Mouse (Mus musculus): ENCODE measurements around the gene Efcab11. TPM values are rescaled to one million over a fixed set of nuclear protein-coding genes. Genes with fewer than 3 reads are reported as not detected.
A peak's percentile ranks its signal among the peaks of the same experiment; 100 is the strongest.

The Efcab11 gene
- polyA plus RNA-seq, 1 experiment from 2014 or later = 3.6 TPM

DNA sequence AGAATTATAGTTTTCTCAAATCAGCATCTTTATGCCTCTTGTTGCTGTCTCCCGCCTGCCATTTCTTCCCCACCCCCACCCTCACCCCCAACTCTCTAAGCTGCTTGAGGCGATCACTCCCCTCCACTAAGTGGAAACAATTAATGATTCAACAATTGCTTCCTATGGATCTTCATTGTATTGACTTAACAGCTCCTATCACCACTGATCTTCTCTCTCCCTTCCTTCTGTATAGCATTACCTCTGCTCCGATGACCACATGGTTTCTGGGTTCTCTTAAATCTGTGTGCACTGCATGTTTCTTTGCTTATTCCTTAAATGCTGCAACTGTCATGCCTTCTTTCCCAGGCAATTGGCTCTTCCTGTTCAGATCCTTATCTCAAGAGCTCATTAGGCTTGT lies 120.2 kb downstream of the Efcab11 start:
- Histone ChIP-seq H3K4me1 (replicated peaks; ENCODE audit: control insufficient read depth, insufficient read depth) (no peaks in the 10 kb centered on the region), H3K27me3 (ENCODE audit: control insufficient read depth, insufficient read depth, low read length) (no peaks in the 10 kb centered on the region), H3K27ac (replicated peaks) (no peak overlapping the region), H3K9me3 (ENCODE audit: control insufficient read depth, low read length) (no peaks in the 10 kb centered on the region), H3K4me3 (ENCODE audit: low read depth, low read length) (no peak overlapping the region), H3K9ac (ENCODE audit: low read length) (no peak overlapping the region), H3K4me2 (replicated peaks; ENCODE audit: low read depth) (no peak overlapping the region), H3K36me3 (ENCODE audit: control insufficient read depth, insufficient read depth, low read length) (no peaks in the 10 kb centered on the region)
- DNase-seq (ENCODE audit: low spot score) = no peak
- WGBS = 90% methylated on average over 3 of the region's 3 CpGs
- no peak for ATAC-seq (ENCODE audit: low FRiP score, low TSS enrichment)
- TF ChIP-seq CTCF (IDR thresholded peaks at IDR 0.05; ENCODE audit: low read depth) (no peak), EP300 (optimal IDR thresholded peaks at IDR 0.05) (no peak)

DNA sequence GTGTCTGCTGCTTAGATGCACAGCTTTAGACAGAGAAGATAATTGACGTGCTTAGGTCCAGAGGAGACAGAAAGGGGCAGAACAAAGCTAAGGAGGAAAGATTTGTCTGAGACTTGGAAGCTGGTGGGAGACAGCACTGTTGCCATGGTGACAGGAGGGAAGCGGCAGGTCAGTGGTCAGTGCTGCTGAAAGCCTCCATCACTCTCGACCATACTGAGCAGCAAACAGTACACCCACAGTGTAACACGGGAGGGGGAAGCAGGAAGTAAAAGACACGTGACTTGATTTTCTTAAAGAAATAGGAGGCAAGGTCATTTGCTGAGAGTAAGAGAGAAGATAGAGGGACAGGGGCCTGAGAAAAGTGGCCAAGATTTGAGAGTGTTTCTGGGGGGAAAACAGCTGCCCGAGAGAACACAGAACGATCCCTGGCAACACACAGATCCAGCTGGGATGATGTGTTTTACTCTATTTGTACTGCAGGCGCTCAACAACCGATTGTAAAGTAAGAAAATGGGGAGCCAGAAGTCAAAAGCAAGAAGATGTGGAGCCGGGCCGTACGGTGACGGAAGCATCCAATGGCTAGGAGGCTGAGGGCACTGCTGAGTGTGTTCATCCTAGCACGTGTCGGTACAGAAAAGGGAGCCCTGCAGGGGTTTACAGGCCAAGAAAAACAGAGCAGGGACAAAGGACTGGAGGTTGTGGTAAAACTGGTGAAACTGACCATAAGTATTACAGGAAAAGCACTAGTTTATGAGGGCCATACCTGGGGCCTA lies 126.3 kb downstream of the Efcab11 start:
- no peak for DNase-seq (ENCODE audit: low spot score)
- H3K9ac ChIP-seq (ENCODE audit: low read length) = no peak overlapping the region
- no peaks in the 10 kb centered on the region for H3K4me1 ChIP-seq (replicated peaks; ENCODE audit: control insufficient read depth, insufficient read depth)
- H3K27me3 ChIP-seq (ENCODE audit: control insufficient read depth, insufficient read depth, low read length) = no peaks in the 10 kb centered on the region
- H3K27ac ChIP-seq (replicated peaks) = no peak overlapping the region
- no peak overlapping the region for H3K4me3 ChIP-seq (ENCODE audit: low read depth, low read length)
- 59% methylated on average over 15 of the region's 15 CpGs for WGBS
- ATAC-seq (ENCODE audit: low FRiP score, low TSS enrichment) = peak; percentile 71; the same call in 1 of the 2 replicates
- no peaks in the 10 kb centered on the region for H3K36me3 ChIP-seq (ENCODE audit: control insufficient read depth, insufficient read depth, low read length)
- peak overlapping the region; percentile 23; the same call in 1 of the 2 replicates for H3K4me2 ChIP-seq (replicated peaks; ENCODE audit: low read depth)
- TF ChIP-seq EP300 (optimal IDR thresholded peaks at IDR 0.05) = no peak
- TF ChIP-seq CTCF (IDR thresholded peaks at IDR 0.05; ENCODE audit: low read depth) = no peak
- no peaks in the 10 kb centered on the region for H3K9me3 ChIP-seq (ENCODE audit: control insufficient read depth, low read length)

DNA sequence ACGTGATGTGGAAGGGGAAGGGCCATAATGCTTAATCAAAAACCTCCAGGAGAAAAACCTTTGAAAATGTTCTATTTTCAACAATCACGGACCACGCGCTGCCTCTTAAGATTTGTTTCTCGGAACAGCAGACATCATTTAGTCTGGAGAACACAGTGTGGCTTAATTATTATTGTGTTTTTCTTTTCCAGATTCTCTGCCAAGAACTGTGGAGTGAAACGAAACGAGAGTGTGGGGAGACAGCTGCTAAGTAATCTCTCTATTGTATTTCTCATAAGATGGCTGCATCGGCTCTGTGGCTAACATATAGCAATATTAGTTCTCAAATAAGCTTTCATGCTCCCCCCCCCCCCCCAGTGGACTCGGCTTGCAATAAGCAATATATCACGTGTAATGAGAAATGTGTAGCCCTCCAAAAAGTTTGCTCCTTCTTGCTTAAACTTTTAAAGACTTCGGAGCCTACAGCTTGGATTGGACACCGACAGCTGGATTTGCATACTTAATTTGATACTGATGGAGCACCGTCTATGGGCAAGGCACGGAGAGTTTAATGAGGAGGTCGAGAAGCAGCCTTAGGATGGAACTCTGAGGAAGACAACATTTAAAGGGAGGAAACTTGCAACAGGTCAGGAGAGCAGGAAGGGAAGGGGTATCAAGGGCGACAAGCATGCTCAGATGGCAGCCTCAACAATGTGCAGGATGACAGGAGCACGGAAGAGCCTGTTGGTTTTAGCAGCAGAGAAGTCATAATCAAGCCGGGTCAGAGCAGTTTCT lies 127.1 kb downstream of the Efcab11 start:
- no peaks in the 10 kb centered on the region for H3K27me3 ChIP-seq (ENCODE audit: control insufficient read depth, insufficient read depth, low read length)
- peak overlapping the region; percentile 4; the same call in 1 of the 2 replicates for H3K4me3 ChIP-seq (ENCODE audit: low read depth, low read length)
- DNase-seq (ENCODE audit: low spot score) (no peak), ATAC-seq (ENCODE audit: low FRiP score, low TSS enrichment) (peak; percentile 10; the same call in 1 of the 2 replicates)
- no peak overlapping the region for H3K27ac ChIP-seq (replicated peaks)
- no peak overlapping the region for H3K9ac ChIP-seq (ENCODE audit: low read length)
- peak overlapping the region; percentile 23 for H3K4me2 ChIP-seq (replicated peaks; ENCODE audit: low read depth)
- WGBS = 43% methylated on average over 18 of the region's 18 CpGs
- TF ChIP-seq CTCF (IDR thresholded peaks at IDR 0.05; ENCODE audit: low read depth) (no peak), EP300 (optimal IDR thresholded peaks at IDR 0.05) (no peak)
- no peaks in the 10 kb centered on the region for H3K36me3 ChIP-seq (ENCODE audit: control insufficient read depth, insufficient read depth, low read length)
- no peaks in the 10 kb centered on the region for H3K9me3 ChIP-seq (ENCODE audit: control insufficient read depth, low read length)
- H3K4me1 ChIP-seq (replicated peaks; ENCODE audit: control insufficient read depth, insufficient read depth) = no peaks in the 10 kb centered on the region

DNA sequence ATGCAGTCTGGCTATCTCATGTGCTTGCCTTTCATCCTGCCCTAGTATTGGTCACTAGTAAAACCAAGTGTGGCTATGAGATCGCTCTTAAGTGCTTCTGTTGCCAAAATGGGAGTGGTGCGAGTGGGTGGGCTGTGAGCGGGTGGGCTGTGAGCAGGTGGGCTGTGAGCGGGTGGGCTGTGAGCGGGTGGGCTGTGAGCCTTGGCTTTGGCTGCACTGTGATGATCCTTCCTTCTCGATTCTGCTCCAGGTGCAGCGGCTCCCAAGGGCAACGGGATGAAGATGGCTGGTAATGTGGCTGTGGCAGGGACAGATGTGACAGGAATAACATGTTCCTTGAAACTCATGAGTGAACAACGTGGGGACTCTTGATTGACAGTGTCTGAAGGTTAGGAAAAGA lies 128.0 kb downstream of the Efcab11 start:
- Histone ChIP-seq H3K9me3 (ENCODE audit: control insufficient read depth, low read length) (no peaks in the 10 kb centered on the region), H3K27ac (replicated peaks) (no peak overlapping the region), H3K4me2 (replicated peaks; ENCODE audit: low read depth) (no peak overlapping the region), H3K36me3 (ENCODE audit: control insufficient read depth, insufficient read depth, low read length) (no peaks in the 10 kb centered on the region), H3K9ac (ENCODE audit: low read length) (no peak overlapping the region), H3K4me3 (ENCODE audit: low read depth, low read length) (no peak overlapping the region), H3K27me3 (ENCODE audit: control insufficient read depth, insufficient read depth, low read length) (no peaks in the 10 kb centered on the region), H3K4me1 (replicated peaks; ENCODE audit: control insufficient read depth, insufficient read depth) (no peaks in the 10 kb centered on the region)
- TF ChIP-seq CTCF (IDR thresholded peaks at IDR 0.05; ENCODE audit: low read depth) = no peak
- no peak for TF ChIP-seq EP300 (optimal IDR thresholded peaks at IDR 0.05)
- no peak for ATAC-seq (ENCODE audit: low FRiP score, low TSS enrichment)
- DNase-seq (ENCODE audit: low spot score) = no peak
- 88% methylated on average over 9 of the region's 9 CpGs for WGBS

DNA sequence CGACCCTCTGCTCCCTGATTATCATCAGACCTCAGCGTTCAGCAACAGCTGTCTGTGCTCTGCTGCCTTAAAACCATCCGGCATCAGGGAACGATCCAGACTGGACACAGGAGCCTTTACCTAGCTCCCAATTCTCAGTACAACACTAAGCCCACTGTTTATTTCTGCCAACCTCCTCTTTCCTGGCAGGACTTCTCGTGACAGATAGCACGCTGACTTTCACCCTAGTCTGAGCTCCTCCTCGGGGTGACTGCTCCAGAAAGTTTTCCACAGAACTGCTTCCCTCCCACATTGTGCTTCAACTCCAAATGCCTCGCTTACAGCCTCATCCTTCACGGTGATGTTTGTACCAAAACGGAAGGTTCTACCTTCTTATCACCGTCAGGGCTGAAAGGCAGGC lies 131.3 kb downstream of the Efcab11 start:
- Histone ChIP-seq H3K27ac (replicated peaks) (no peak overlapping the region), H3K4me3 (ENCODE audit: low read depth, low read length) (no peak overlapping the region), H3K4me2 (replicated peaks; ENCODE audit: low read depth) (no peak overlapping the region), H3K9me3 (ENCODE audit: control insufficient read depth, low read length) (no peaks in the 10 kb centered on the region), H3K4me1 (replicated peaks; ENCODE audit: control insufficient read depth, insufficient read depth) (no peaks in the 10 kb centered on the region), H3K27me3 (ENCODE audit: control insufficient read depth, insufficient read depth, low read length) (no peaks in the 10 kb centered on the region), H3K9ac (ENCODE audit: low read length) (no peak overlapping the region), H3K36me3 (ENCODE audit: control insufficient read depth, insufficient read depth, low read length) (no peaks in the 10 kb centered on the region)
- WGBS = 45% methylated on average over 11 of the region's 11 CpGs
- DNase-seq (ENCODE audit: low spot score) = no peak
- no peak for ATAC-seq (ENCODE audit: low FRiP score, low TSS enrichment)
- no peak for TF ChIP-seq EP300 (optimal IDR thresholded peaks at IDR 0.05)
- TF ChIP-seq CTCF (IDR thresholded peaks at IDR 0.05; ENCODE audit: low read depth) = no peak

DNA sequence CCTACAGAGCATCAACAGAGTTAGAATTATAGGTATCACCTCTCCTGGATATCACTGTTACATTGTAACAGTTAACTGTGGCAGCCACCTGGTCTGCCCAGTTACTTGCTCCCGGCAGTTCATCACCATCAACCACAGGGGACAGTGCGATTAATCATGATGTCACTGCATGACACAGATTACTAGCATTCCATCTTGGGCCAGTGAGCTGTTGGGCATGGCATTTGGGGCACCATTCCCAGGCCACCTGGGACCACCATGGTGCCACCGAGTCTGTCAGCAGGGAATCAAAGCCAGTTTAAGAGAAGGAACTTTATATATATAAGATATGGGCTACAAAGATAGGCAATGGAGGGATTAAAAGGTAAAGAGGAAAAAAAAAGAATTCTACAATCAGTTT lies 134.8 kb downstream of the Efcab11 start:
- TF ChIP-seq EP300 (optimal IDR thresholded peaks at IDR 0.05) (no peak), CTCF (IDR thresholded peaks at IDR 0.05; ENCODE audit: low read depth) (no peak)
- 74% methylated on average over 3 of the region's 3 CpGs for WGBS

More for the DNA sequence above, 134.8 kb downstream of the Efcab11 start:
- ATAC-seq (ENCODE audit: low FRiP score, low TSS enrichment) (no peak), DNase-seq (ENCODE audit: low spot score) (no peak)
- no peaks in the 10 kb centered on the region for H3K9me3 ChIP-seq (ENCODE audit: control insufficient read depth, low read length)
- H3K36me3 ChIP-seq (ENCODE audit: control insufficient read depth, insufficient read depth, low read length) = no peaks in the 10 kb centered on the region
- no peak overlapping the region for H3K4me3 ChIP-seq (ENCODE audit: low read depth, low read length)
- no peaks in the 10 kb centered on the region for H3K27me3 ChIP-seq (ENCODE audit: control insufficient read depth, insufficient read depth, low read length)
- H3K27ac ChIP-seq (replicated peaks) = no peak overlapping the region
- no peak overlapping the region for H3K4me2 ChIP-seq (replicated peaks; ENCODE audit: low read depth)
- no peak overlapping the region for H3K9ac ChIP-seq (ENCODE audit: low read length)
- no peaks in the 10 kb centered on the region for H3K4me1 ChIP-seq (replicated peaks; ENCODE audit: control insufficient read depth, insufficient read depth)
